Mouse (Mus musculus): ENCODE measurements around the gene Epb41l4b. TPM values are rescaled to one million over a fixed set of nuclear protein-coding genes. Genes with fewer than 3 reads are reported as not detected.

Epb41l4b gene
- 47.7 and 47.8 TPM in 2 replicates for polyA plus RNA-seq (2015; fragmentation: Nextera tagmentation; extraction: Ambion mirVana)

DNA sequence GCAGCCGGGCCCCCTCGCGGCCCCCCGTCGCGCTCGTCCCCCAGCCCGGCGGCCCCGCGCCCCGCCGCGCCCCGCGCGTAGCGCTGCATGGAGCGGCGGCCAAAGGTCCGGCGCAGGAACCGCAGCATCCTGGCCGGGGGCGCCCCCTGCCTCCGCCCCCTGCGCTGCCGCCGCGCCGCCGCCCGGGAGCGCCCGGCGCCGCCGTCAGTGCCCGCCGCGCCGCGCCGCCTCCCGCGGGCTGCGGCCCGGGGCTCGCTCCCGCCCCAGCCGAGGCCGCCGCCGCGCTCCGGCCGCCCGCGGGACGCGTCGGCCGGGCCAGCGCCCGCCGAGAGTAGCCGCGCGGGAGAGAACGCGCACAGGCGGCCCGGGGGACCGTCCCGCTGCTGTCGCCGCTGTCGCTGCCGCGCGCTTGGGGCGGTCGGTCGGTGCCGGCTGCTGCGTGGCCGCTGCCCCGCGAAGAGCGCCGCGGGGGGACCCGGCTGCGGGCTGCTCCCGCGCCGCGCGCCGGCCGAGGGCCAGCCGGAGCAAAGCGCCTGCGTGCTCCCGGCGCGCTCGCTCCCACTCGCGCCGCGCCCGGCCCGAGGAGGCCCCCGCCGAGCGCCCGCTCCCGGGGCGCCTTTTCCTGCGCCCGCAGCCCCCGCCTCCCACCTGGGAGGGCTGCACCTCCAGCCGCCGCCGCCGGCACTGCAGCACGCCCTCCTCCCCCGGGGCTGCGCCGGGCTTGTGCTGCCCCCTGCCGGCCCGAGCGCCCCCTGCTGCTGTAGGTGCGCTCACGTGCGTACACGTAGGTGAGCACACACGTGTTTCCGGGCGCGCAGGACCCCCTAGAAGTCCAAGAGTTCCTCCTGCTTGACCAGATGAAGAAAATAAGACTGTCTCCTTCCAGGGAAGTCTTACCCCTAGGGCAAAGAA is at the start of gene Epb41l4b:
Gene Epb41l4b (minus strand): TSS at position 412 of the 912 bp plus-strand sequence.
- peak; percentile 96 for TF ChIP-seq CTCF (IDR thresholded peaks at IDR 0.05; ENCODE audit: low read depth)
- Histone ChIP-seq H3K27me3 (replicated peaks; ENCODE audit: control insufficient read depth, insufficient read depth, low read length) (no peaks in the 10 kb centered on the region), H3K36me3 (ENCODE audit: control insufficient read depth, insufficient read depth) (no peaks in the 10 kb centered on the region), H3K4me1 (replicated peaks; ENCODE audit: control insufficient read depth, insufficient read depth, low read length) (peaks cover 4% of the 10 kb centered on the region; the same call in 1 of the 2 replicates), H3K9me3 (ENCODE audit: control insufficient read depth) (no peaks in the 10 kb centered on the region), H3K9ac (ENCODE audit: low read depth, low read length) (peak within 1 kb of the TSS; percentile 81), H3K4me3 (ENCODE audit: low read depth, low read length) (peak within 1 kb of the TSS; percentile 71), H3K4me2 (replicated peaks; ENCODE audit: low read depth) (peak within 1 kb of the TSS; percentile 93), H3K27ac (ENCODE audit: low read depth, low read length) (peak within 1 kb of the TSS; percentile 93)
- WGBS: under 1% methylated on average over 102 of the region's 142 CpGs
- ATAC-seq: peak; percentile 68

DNA sequence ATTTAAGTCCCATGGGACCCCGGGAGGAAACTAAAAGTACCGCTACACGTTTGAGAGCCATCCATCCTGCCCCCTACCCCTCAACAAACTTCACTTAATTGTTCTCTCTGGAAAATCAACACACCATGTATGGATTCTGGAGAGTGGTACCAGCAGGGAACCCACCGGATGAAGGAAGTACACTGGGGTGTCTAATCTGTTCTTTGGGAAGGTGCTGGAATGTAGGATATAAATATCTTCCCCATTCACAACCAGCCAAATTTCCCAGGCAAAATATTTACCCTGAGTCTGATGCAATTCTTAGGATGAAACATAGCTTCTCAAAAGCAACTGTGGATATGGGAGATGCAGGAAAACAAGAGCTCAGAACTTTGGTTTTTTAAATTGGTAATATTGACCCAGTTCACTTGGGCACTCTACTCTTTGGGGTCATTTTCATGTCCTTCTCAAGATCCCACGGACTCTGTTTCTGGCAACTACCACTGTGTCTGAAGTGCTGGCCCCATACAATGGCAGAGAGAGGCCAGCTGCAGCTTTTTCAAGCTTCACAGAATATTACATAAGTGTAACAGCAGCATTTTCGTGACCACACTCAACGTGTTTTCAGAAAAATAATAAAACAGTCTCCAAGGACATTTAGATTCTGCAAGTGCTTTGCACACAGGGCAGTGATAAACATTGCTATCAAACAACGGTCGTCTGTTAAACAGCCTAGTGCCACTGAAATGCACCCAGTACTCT is 48.5 kb upstream of the Epb41l4b start:
- Histone ChIP-seq H3K27me3 (replicated peaks; ENCODE audit: control insufficient read depth, insufficient read depth, low read length) (no peaks in the 10 kb centered on the region), H3K36me3 (ENCODE audit: control insufficient read depth, insufficient read depth) (peaks cover 15% of the 10 kb centered on the region; the same call in 1 of the 2 replicates), H3K9me3 (ENCODE audit: control insufficient read depth) (no peaks in the 10 kb centered on the region), H3K4me1 (replicated peaks; ENCODE audit: control insufficient read depth, insufficient read depth, low read length) (no peaks in the 10 kb centered on the region), H3K4me2 (replicated peaks; ENCODE audit: low read depth) (no peak overlapping the region), H3K27ac (ENCODE audit: low read depth, low read length) (no peak overlapping the region), H3K9ac (ENCODE audit: low read depth, low read length) (no peak overlapping the region), H3K4me3 (ENCODE audit: low read depth, low read length) (no peak overlapping the region)
- no peak for TF ChIP-seq CTCF (IDR thresholded peaks at IDR 0.05; ENCODE audit: low read depth)
- no peak for ATAC-seq
- WGBS: 42% methylated on average over 9 of the region's 9 CpGs

DNA sequence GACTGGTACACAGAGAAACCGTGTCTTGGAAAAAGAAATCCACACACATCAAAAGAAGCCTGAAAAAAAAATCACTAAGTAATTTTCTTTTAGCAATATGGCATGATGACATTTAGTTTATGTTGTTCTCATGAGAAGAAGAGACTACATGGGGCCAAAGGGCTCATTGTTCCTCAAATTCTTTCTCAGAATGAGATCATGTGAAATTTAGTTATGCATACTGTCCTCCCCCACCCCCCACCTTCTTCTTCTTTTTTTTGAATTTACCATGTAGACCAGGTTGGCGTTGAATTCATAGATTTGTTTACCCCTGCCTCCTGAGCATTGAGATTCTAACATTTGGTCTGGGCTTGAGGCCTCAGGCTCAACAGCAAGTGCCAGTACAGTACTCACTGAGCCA is 46.6 kb upstream of the Epb41l4b start:
- Histone ChIP-seq H3K27me3 (replicated peaks; ENCODE audit: control insufficient read depth, insufficient read depth, low read length) (no peaks in the 10 kb centered on the region), H3K36me3 (ENCODE audit: control insufficient read depth, insufficient read depth) (peaks cover 7% of the 10 kb centered on the region; the same call in 1 of the 2 replicates), H3K4me2 (replicated peaks; ENCODE audit: low read depth) (no peak overlapping the region), H3K27ac (ENCODE audit: low read depth, low read length) (no peak overlapping the region), H3K9me3 (ENCODE audit: control insufficient read depth) (no peaks in the 10 kb centered on the region), H3K4me1 (replicated peaks; ENCODE audit: control insufficient read depth, insufficient read depth, low read length) (peaks cover 4% of the 10 kb centered on the region; the same call in 1 of the 2 replicates), H3K4me3 (ENCODE audit: low read depth, low read length) (no peak overlapping the region), H3K9ac (ENCODE audit: low read depth, low read length) (no peak overlapping the region)
- TF ChIP-seq CTCF (IDR thresholded peaks at IDR 0.05; ENCODE audit: low read depth): no peak
- 80% methylated on average over 2 of the region's 2 CpGs for WGBS
- ATAC-seq: no peak

DNA sequence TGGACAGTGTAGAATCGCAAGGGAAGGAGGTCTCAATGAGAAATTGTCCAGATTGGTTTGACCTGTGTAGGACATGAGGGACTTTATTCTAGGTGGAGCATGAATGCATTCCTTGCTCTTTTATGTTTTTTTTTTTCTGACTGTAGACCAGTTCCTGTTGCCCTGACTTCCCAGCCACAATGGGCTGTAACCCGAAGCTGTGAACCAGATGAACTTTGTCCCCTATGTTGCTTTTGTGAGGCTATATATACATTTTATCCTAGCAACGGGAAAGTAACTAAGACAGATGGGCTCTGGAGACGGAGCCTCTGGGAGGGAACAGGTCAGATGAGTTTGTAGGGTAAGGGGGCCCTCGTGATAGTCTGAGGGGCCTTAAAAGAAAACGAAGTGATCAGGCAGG is 42.8 kb upstream of the Epb41l4b start:
- peak overlapping the region; percentile 37 for H3K4me2 ChIP-seq (replicated peaks; ENCODE audit: low read depth)

DNA sequence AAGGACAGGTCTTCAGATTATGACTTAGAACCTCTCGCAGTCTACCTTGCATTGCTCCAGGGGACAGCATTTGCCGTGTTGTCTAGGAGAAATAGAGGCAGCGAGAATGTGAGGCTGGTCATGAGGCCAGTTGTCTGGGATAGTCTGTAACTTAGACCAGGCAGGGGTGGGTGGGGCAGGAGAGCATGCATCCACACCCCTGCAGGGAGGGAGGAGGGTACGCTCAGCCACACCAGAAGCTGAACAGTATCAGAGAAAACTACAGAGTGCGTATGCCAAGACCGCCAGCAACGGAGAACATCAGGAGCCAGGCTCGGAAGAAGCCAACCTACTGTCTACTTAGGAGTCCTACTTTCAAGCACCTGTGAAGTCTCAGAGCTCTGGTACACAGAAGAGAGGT is 42.2 kb upstream of the Epb41l4b start:
- Histone ChIP-seq H3K36me3 (ENCODE audit: control insufficient read depth, insufficient read depth) (no peaks in the 10 kb centered on the region), H3K9me3 (ENCODE audit: control insufficient read depth) (no peaks in the 10 kb centered on the region), H3K4me3 (ENCODE audit: low read depth, low read length) (no peak overlapping the region), H3K4me2 (replicated peaks; ENCODE audit: low read depth) (peak overlapping the region; percentile 37), H3K27ac (ENCODE audit: low read depth, low read length) (peak overlapping the region; percentile 68), H3K9ac (ENCODE audit: low read depth, low read length) (no peak overlapping the region), H3K27me3 (replicated peaks; ENCODE audit: control insufficient read depth, insufficient read depth, low read length) (no peaks in the 10 kb centered on the region), H3K4me1 (replicated peaks; ENCODE audit: control insufficient read depth, insufficient read depth, low read length) (peaks cover 4% of the 10 kb centered on the region; the same call in 1 of the 2 replicates)
- no peak for TF ChIP-seq CTCF (IDR thresholded peaks at IDR 0.05; ENCODE audit: low read depth)
- ATAC-seq: peak; percentile 39
- WGBS: 34% methylated on average over 8 of the region's 8 CpGs

More for the DNA sequence above, 42.8 kb upstream of the Epb41l4b start:
- peaks cover 4% of the 10 kb centered on the region; the same call in 1 of the 2 replicates for H3K4me1 ChIP-seq (replicated peaks; ENCODE audit: control insufficient read depth, insufficient read depth, low read length)
- no peaks in the 10 kb centered on the region for H3K9me3 ChIP-seq (ENCODE audit: control insufficient read depth)
- TF ChIP-seq CTCF (IDR thresholded peaks at IDR 0.05; ENCODE audit: low read depth): no peak
- H3K27me3 ChIP-seq (replicated peaks; ENCODE audit: control insufficient read depth, insufficient read depth, low read length): no peaks in the 10 kb centered on the region
- H3K27ac ChIP-seq (ENCODE audit: low read depth, low read length): peak overlapping the region; percentile 68; the same call in 1 of the 2 replicates
- no peak overlapping the region for H3K4me3 ChIP-seq (ENCODE audit: low read depth, low read length)
- H3K36me3 ChIP-seq (ENCODE audit: control insufficient read depth, insufficient read depth): no peaks in the 10 kb centered on the region
- H3K9ac ChIP-seq (ENCODE audit: low read depth, low read length): no peak overlapping the region
- 8% methylated on average over 6 of the region's 6 CpGs for WGBS
- ATAC-seq: peak; percentile 90

DNA sequence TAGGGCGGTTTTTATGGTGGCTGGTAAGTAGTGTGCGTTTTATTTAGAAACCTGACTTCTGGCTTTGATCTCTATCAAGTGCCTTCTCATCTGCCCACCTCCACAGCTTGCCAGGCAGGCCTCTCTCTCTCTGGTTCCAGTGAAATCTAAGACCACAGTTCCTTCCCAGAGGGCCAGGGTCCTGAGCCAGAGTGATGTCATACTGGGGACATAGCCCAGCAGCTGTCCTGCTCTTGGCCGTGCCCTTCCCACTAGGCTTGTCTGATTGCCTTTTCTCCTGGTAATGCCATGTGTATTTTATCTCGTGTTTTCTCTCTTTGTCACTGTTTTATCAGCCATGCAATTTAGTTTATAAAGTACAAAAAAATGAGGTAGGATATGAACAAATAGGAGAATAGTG is 40.3 kb upstream of the Epb41l4b start:
- Histone ChIP-seq H3K4me1 (replicated peaks; ENCODE audit: control insufficient read depth, insufficient read depth, low read length) (peaks cover 4% of the 10 kb centered on the region; the same call in 1 of the 2 replicates), H3K27ac (ENCODE audit: low read depth, low read length) (no peak overlapping the region), H3K36me3 (ENCODE audit: control insufficient read depth, insufficient read depth) (no peaks in the 10 kb centered on the region), H3K4me3 (ENCODE audit: low read depth, low read length) (no peak overlapping the region), H3K4me2 (replicated peaks; ENCODE audit: low read depth) (no peak overlapping the region), H3K27me3 (replicated peaks; ENCODE audit: control insufficient read depth, insufficient read depth, low read length) (no peaks in the 10 kb centered on the region), H3K9ac (ENCODE audit: low read depth, low read length) (no peak overlapping the region), H3K9me3 (ENCODE audit: control insufficient read depth) (no peaks in the 10 kb centered on the region)
- no peak for TF ChIP-seq CTCF (IDR thresholded peaks at IDR 0.05; ENCODE audit: low read depth)
- WGBS: 46% methylated on average over 4 of the region's 4 CpGs
- no peak for ATAC-seq

All from intestine, postnatal 0 days (tissue).